Mouse (Mus musculus) cortical plate, adult 2 months (tissue): Measurements from ENCODE around the gene E130114P18Rik.

Experiments
- CTCF ChIP-seq: fragments of 200-500 bp; IDR thresholded peaks from 2 replicates; pipeline ENCODE4 v1.5.1; 2011; ENCODE audit warnings: mild to moderate bottlenecking, control low read depth, low read length; ENCODE audit not compliant: insufficient read depth; ENCODE audit errors: extremely low read depth
- POLR2A ChIP-seq: fragments of 200-500 bp; IDR thresholded peaks from 2 replicates; pipeline ENCODE4 v1.6.1; 2011; ENCODE audit warnings: mild to moderate bottlenecking, low read length, control low read depth; ENCODE audit not compliant: insufficient read depth; ENCODE audit errors: extremely low read depth

DNA sequence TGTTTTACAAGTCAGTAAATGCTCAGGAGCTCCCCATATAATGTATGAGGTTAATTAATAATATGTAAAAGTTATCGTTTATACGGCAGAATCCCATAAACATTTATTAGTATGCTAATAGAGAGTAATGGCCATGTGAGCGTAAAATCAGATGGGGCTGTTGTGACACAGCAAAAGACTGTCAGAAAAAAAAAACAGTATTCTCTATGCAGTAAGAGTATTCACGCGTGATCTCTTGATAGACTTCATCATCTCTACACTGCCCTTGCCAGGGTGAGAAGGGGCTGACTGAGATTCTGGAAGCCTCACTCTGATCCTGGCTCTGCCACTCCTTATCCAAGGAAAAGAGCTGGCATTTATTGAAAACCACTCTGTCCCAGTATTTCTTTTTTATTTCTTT is 91.9 kb downstream of the E130114P18Rik start:
- TF ChIP-seq CTCF (no peak), POLR2A (no peak)
